30 mouse cellular contexts compared by ENCODE assay signal in genomic region chr7:35814759-35815551, GRCm38 (mm10). TPM values are rescaled to one million over a fixed set of nuclear protein-coding genes. Genes with fewer than 3 reads are reported as not detected.
A peak's percentile ranks its signal among the peaks of the same experiment; 100 is the strongest.
DNase-seq lines count a peak whose midpoint lies in the region; ATAC-seq and TF ChIP-seq lines count a peak whose summit lies in the region.
"Had no signal": no experiment of that assay in that cellular context is flagged by ENCODE, and none has a peak within 500 bp of the region (broad histone marks: within the 10 kb centered on the region; RNA-seq: fewer than 3 reads in every experiment).

No protein-coding gene starts in this region.

- no peaks in the 10 kb centered on the region for H3K36me3 ChIP-seq in kidney, adult 2 months (ENCODE audit: control insufficient read depth, insufficient read depth, low read length)
- no peaks in the 10 kb centered on the region for H3K36me3 ChIP-seq in liver, postnatal 0 days (replicated peaks; ENCODE audit: insufficient read depth, low read length)
- H3K36me3 ChIP-seq in lung, postnatal 0 days (ENCODE audit: insufficient read depth, low read length) = no peaks in the 10 kb centered on the region
- H3K36me3 ChIP-seq: embryonic facial prominence, embryonic 10.5 days; embryonic facial prominence, embryonic 15.5 days; forebrain, embryonic 12.5 days; hindbrain, embryonic 13.5 days; midbrain, embryonic 10.5 days; neural tube, embryonic 12.5 days had no signal

- H3K27me3 ChIP-seq in kidney, adult 2 months (replicated peaks; ENCODE audit: control insufficient read depth, insufficient read depth, low read length) = no peaks in the 10 kb centered on the region
- H3K27me3 ChIP-seq in liver, postnatal 0 days (ENCODE audit: insufficient read depth, low read length) = no peaks in the 10 kb centered on the region
- H3K27me3 ChIP-seq in lung, postnatal 0 days (replicated peaks; ENCODE audit: insufficient read depth, low read length) = no peaks in the 10 kb centered on the region
- H3K27me3 ChIP-seq: embryonic facial prominence, embryonic 15.5 days; forebrain, embryonic 12.5 days; hindbrain, embryonic 13.5 days; neural tube, embryonic 12.5 days; Patski had no signal

- no peaks in the 10 kb centered on the region for H3K4me1 ChIP-seq in kidney, adult 2 months (ENCODE audit: control insufficient read depth, insufficient read depth, low read length)
- H3K4me1 ChIP-seq in liver, postnatal 0 days (ENCODE audit: insufficient read depth) = peaks cover 7% of the 10 kb centered on the region; the same call in 1 of the 2 replicates
- H3K4me1 ChIP-seq in lung, postnatal 0 days (ENCODE audit: insufficient read depth, low read depth, low read length) = no peaks in the 10 kb centered on the region; the same call in 1 of the 2 replicates
- H3K4me1 ChIP-seq: embryonic facial prominence, embryonic 15.5 days; forebrain, embryonic 12.5 days; hindbrain, embryonic 13.5 days; midbrain, embryonic 10.5 days; neural tube, embryonic 12.5 days had no signal

- H3K27ac ChIP-seq in kidney, adult 2 months (ENCODE audit: insufficient read depth, low read depth, low read length) = no peak overlapping the region
- H3K27ac ChIP-seq in liver, postnatal 0 days (ENCODE audit: low read depth) = no peak overlapping the region
- H3K27ac ChIP-seq in lung, postnatal 0 days (ENCODE audit: low read length) = no peak overlapping the region; the same call in 1 of the 2 replicates
- H3K27ac ChIP-seq: embryonic facial prominence, embryonic 10.5 days; embryonic facial prominence, embryonic 15.5 days; forebrain, embryonic 12.5 days; hindbrain, embryonic 13.5 days; left cerebral cortex, adult 2 months; liver, embryonic 14.5 days; midbrain, embryonic 10.5 days; neural tube, embryonic 12.5 days had no signal

- DNase-seq in kidney, adult 2 months = peak; percentile 23
- no peak for DNase-seq in kidney, adult 9 months
- DNase-seq in liver, postnatal 0 days = no peak
- DNase-seq in liver = no peak
- peak; percentile 71 for DNase-seq in lung, postnatal 0 days (ENCODE audit: low spot score)
- DNase-seq in lung, postnatal 4 days = peak; percentile 48 to 72
- no peak for DNase-seq in frontal cortex, postnatal 36 days (ENCODE audit: low spot score in 2 of 2)
- DNase-seq: adrenal gland, postnatal 10 days; cerebellum, adult 8-10 months; cerebellum, postnatal 25 days; gastrocnemius, postnatal 36 days; heart, adult 18-20 months; heart, postnatal 36 days; kidney, postnatal 14 days; right cerebral cortex, adult 18-20 months; spleen, adult 18-20 months; thymus, postnatal 14 days had no signal

- no peak overlapping the region for H3K9ac ChIP-seq in liver, postnatal 0 days (replicated peaks)
- H3K9ac ChIP-seq in lung, postnatal 0 days (replicated peaks; ENCODE audit: low read depth) = no peak overlapping the region
- H3K9ac ChIP-seq: embryonic facial prominence, embryonic 15.5 days; forebrain, embryonic 12.5 days; hindbrain, embryonic 13.5 days; liver, embryonic 14.5 days; neural tube, embryonic 12.5 days had no signal

- H3K4me2 ChIP-seq in liver, postnatal 0 days (ENCODE audit: low read depth, low read length) = no peak overlapping the region
- no peak overlapping the region for H3K4me2 ChIP-seq in lung, postnatal 0 days (replicated peaks; ENCODE audit: low read depth, low read length)
- H3K4me2 ChIP-seq: embryonic facial prominence, embryonic 15.5 days; forebrain, embryonic 12.5 days; heart, embryonic 11.5 days; hindbrain, embryonic 13.5 days; neural tube, embryonic 12.5 days had no signal

- no peak for TF ChIP-seq POLR2A in kidney, adult 2 months (IDR thresholded peaks at IDR 0.05; ENCODE audit: low read depth, low read length)

- H3K9me3 ChIP-seq in liver, postnatal 0 days (ENCODE audit: low read length) = no peaks in the 10 kb centered on the region
- no peaks in the 10 kb centered on the region for H3K9me3 ChIP-seq in lung, postnatal 0 days (ENCODE audit: low read length)
- H3K9me3 ChIP-seq: embryonic facial prominence, embryonic 10.5 days; embryonic facial prominence, embryonic 15.5 days; forebrain, embryonic 12.5 days; hindbrain, embryonic 13.5 days; midbrain, embryonic 10.5 days; neural tube, embryonic 12.5 days had no signal

- H3K4me3 ChIP-seq in kidney, adult 2 months (ENCODE audit: insufficient read depth, low read depth, low read length) = no peak overlapping the region
- no peak overlapping the region for H3K4me3 ChIP-seq in liver, postnatal 0 days (ENCODE audit: low read depth, low read length)
- no peak overlapping the region for H3K4me3 ChIP-seq in lung, postnatal 0 days (ENCODE audit: low read depth, low read length)
- H3K4me3 ChIP-seq: embryonic facial prominence, embryonic 10.5 days; embryonic facial prominence, embryonic 15.5 days; forebrain, embryonic 12.5 days; hindbrain, embryonic 13.5 days; left cerebral cortex, adult 2 months; midbrain, embryonic 10.5 days; myocyte; neural tube, embryonic 12.5 days had no signal

- TF ChIP-seq CTCF in kidney, adult 2 months (conservative IDR thresholded peaks at IDR 0.05; ENCODE audit: insufficient read depth, insufficient read length, low read depth, low read length) = no peak
- no peak for TF ChIP-seq CTCF in liver, postnatal 0 days (IDR thresholded peaks at IDR 0.05; ENCODE audit: low read depth)
- TF ChIP-seq CTCF in lung, postnatal 0 days (IDR thresholded peaks at IDR 0.05) = peak; percentile 18; the same call in 1 of the 2 replicates

- WGBS in kidney, adult 2 months = 64% methylated on average over 12 of the region's 12 CpGs
- 67% methylated on average over 12 of the region's 12 CpGs for WGBS in liver, postnatal 0 days (ENCODE audit: insufficient replicate concordance)
- WGBS in lung, postnatal 0 days = 52% methylated on average over 12 of the region's 12 CpGs

- no peak for TF ChIP-seq EP300 in liver, postnatal 0 days (IDR thresholded peaks at IDR 0.05; ENCODE audit: low read depth)
- no peak for TF ChIP-seq EP300 in lung, postnatal 0 days (IDR thresholded peaks at IDR 0.05)

- ATAC-seq in liver, postnatal 0 days = peak; percentile 75
- peak; percentile 76 for ATAC-seq in lung, postnatal 0 days
- ATAC-seq: intestine, postnatal 0 days; midbrain, embryonic 16.5 days; Patski had no signal

RNA-seq across cellular contexts. Expression of gene Zfp507, which starts 12.2 kb away (rescaled TPM):
- polyA plus RNA-seq in kidney, adult 2 months (2012; rRNA removed) = 6.4 and 7.0 TPM in 2 replicates
- polyA plus RNA-seq in liver, postnatal 0 days (2015; fragmentation: Nextera tagmentation; extraction: Ambion mirVana) = 3.2 and 3.8 TPM in 2 replicates
- polyA plus RNA-seq in lung, postnatal 0 days (2015; fragmentation: Nextera tagmentation; extraction: Ambion mirVana) = 6.9 and 10.1 TPM in 2 replicates

Comparison
In these comparisons a context has a peak if more than half of its experiments do, and no peak if none do; other contexts are left out.
1. DNase-seq: peak in kidney, adult 2 months (single experiment), lung, postnatal 0 days (single experiment) and lung, postnatal 4 days (2 of 2); none in kidney, adult 9 months (single experiment), liver, postnatal 0 days (single experiment), liver (single experiment) and frontal cortex, postnatal 36 days (0 of 2).